ENCODE assay signal across 8 mouse cellular contexts in genomic region chr5:139075125-139075524, GRCm38 (mm10).
DNase-seq lines count a peak whose midpoint lies in the region.

No protein-coding gene starts in this region.

- DNase-seq in CD4-positive, CD25-positive, alpha-beta regulatory T cell, adult 2 months (ENCODE audit: low read depth, low spot score): peak; percentile 85
- peak; percentile 82 for DNase-seq in R1 (ENCODE audit: low read depth, low spot score)
- DNase-seq in cerebellum, postnatal 36 days: peak; percentile 71 to 82
- peak; percentile 57 to 70 for DNase-seq in heart, adult 9 months (ENCODE audit: low spot score in 2 of 2)
- peak; percentile 64 to 86 for DNase-seq in kidney, postnatal 25 days
- DNase-seq in lung, postnatal 10 days: peak; percentile 80
- DNase-seq in right cerebral cortex, adult 18-20 months: peak; percentile 70
- peak; percentile 63 to 65 for DNase-seq in urinary bladder, postnatal 36 days (ENCODE audit: low spot score in 2 of 2)

Comparison
In these comparisons a context has a peak if more than half of its experiments do, and no peak if none do; other contexts are left out.
1. Peak in every context shown above with its lines: DNase-seq.